Mouse (Mus musculus): ENCODE results near the gene Cyfip2. TPM values are rescaled to one million over a fixed set of nuclear protein-coding genes. Genes with fewer than 3 reads are reported as not detected.

Gene Cyfip2
- total RNA-seq, 4 experiments from 2014 or later = 481 to 545 (median 513) TPM

DNA sequence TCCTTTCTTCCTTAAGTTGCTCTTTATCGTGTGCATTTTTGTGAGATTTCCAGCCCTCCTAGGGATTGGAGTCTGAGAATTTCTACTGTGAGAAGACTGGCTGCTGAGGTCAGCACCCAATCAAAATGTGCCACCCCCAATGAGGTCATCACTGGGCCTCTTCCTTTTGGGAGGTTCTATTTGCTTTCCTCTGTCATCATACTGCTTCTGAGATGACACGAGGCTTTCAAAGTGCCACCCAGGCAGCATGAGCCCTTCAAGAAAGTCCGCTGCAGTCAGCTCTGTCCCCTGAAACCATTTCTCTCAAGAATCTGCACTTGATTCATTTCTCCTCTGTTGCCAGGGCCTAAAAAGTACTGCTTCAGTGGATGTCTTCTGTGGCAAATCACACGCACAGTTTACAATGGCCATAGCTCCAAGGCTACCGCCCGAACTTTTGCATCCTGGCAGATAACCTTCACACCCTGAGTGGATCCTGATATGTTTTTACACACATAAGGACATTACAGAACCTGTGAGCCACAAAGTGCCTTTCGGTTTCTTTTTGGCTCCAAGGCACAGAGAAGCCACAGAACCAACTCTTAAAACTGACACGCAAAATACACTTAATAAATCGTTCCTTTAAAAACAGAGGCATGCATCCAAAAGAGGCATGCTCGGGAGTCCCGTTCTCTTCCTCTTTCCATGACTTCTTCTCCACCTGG is 4.2 kb downstream of the Cyfip2 start:
- DNase-seq (ENCODE audit: low spot score in 2 of 2) = no peak

DNA sequence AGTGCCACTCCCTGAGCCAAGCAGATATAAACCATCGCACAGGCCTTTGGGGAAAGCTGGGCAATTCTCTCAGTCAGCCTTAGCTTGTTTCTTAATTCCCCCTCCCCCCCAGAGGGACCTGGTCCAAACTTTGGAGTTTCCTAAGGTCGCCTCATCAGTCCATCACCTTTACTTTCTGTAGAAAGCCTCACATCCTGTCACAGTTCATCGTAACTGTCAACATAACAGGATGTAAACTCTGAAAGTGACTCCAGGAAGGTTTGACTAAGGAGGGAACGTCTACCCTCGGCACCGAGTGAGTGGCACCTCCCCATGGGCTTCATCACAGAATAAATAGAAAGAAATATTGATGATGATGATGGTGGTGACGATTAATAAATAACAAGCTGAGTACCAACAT is 4.9 kb downstream of the Cyfip2 start:
- no peak for DNase-seq (ENCODE audit: low spot score in 2 of 2)

DNA sequence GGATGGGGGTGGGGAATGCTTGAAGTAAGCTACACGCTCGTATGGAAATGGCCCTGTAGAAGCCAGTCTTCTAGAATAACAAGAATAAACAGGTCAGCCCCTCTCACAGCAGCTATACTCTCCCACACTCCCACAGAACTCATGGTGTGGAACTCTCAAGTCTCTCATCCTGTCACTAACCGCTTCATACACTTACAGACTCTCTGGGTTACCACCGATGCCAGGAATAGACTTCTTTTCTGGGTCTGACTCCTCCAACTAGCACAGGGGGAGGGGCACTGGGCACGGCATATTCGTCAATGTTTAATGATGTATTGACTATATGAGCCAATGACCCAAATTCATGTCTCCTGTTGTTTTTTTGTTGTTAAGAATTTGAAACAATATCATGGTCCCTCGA is 5.9 kb downstream of the Cyfip2 start:
- no peak for DNase-seq (ENCODE audit: low spot score in 2 of 2)

DNA sequence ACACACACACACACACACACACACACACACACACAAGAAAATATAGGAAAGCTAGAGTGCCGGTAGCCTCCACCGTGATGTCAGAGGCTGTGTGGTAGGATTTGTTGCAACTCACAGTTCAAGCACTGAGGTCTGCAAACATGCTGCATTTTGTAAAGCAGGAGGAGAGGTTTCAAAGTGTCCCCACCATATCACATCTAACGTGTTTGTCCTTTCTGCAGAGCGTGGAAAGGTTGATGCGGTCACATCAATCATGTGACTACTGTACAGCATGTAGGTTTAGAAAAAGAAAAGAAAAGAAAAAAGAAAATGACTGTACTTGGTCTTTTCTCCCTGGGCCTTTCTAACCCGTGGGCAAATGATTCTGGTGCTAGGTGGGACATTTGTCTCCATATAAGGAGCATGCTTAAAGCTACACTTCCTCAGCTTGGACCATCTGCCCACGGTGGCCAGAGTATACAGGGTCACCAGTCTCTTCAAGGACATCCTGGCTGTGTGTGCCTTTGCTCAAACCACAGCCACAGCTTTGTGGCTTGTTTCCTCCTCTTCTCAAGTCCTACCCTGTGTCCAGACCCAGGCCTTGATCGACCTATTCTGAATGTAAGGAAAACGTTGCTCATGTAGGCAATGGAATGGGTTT is 6.7 kb downstream of the Cyfip2 start:
- no peak for DNase-seq (ENCODE audit: low spot score in 2 of 2)

DNA sequence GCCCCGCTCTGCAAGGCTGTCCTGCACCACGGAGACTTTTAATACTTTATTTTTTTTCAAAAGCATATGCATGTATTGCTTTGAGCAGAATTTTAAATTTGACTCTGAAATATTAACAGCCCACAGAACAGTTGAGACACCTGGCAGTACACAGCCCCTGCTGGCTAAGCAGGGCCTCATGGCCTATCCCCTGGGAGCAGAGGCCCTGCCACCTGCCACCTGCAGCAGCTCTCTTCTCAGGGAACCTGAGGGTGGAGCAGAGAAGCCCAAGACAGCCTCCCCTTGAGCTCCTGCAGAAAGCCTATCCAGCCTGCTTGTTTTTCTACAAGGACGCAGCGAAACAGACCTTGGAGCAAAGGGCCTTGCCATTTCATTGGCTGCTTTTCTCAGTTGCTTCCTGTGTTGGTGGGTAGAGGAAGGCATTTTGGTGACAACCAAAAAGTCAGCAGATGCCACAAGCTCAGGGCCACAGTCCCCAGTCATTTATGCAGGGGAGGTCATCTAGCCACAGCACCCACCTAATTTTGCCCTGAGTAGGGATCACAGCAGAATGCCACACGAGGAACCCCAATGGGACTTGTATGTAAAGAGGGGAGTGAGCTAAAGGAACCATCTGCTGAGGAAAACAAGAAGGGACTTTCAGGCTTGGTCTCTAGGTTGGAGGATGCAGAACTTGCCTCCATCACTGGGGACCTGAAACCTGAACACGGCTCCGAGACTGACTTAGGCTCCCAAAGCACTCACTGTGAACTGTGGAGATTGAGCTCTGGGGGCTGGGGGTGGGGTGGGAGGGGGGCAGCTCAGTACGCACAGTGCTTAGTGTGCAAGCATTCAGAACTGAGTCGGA is 7.6 kb downstream of the Cyfip2 start:
- no peak for DNase-seq (ENCODE audit: low spot score in 2 of 2)

DNA sequence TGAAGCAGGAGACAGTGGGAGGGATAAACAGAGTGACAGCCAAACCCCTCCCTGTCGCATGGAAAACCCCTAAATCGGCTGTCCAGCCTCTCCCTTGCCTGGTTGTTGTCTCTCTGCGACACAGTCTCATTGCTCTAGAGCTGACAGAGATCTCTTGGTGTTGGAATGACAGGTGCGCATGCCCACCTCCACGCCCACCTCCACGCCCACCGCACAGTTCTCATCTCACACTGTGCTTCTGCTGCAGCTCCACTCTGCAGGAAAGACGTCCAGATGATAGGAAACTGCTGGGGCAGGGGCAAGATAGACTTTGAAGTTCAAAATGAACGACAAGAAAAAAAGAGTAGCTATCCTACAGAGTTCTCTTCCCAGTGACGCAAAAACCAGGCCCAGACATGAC is 8.6 kb downstream of the Cyfip2 start:
- DNase-seq (ENCODE audit: low spot score in 2 of 2) = no peak

DNA sequence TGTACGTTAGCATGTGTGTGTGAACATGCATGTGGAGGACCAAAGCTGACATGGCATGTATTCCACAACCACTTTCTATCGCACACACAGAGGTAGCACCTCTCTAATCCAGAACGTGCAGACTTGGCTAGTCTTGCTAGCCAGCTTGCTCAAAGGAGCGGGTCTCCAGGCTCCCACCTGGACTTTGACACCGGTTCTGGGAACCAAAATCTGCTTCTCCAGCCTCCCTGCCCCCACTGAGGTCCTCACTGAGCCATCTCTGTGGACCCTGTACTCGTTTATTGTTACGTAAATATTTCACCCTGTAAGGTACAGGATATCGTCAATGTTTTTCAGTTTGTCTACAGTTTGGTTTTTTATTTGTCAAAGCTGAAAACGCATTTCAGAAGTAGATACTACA is 10.2 kb downstream of the Cyfip2 start:
- no peak for DNase-seq (ENCODE audit: low spot score in 2 of 2)

DNA sequence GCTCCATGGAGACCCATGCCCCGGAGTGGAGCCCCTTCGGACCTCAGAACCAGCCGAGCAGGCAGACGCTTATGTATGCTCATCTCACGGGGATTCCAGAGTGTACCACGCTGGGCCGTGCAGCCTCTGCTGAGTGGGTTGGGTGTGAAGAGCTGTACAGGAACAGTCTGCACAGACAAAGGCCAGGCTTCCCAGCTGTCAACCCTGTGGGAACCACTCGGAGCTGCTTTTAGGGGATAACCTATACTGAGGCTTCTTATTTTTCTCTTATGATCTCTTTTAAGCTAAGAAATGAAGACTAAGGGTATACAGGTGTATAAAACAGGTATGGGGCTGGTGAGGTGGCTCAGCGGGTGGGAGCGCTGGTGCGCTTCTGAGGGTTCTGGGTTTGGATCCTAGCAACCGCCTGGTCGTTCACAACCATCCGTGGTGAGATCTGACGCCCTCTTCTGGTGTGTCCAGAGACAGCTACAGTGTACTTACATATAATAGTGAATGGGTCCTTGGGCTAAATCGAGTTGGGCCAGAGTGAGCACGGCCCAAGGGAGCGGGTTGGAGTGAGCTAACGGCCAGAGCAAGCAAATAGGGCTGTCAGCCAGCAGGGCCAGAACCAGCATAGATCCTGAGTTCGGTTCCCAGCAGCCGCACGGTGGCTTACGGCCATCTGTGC is 10.9 kb downstream of the Cyfip2 start:
- DNase-seq (ENCODE audit: low spot score in 2 of 2) = peak; percentile 59 to 65

DNA sequence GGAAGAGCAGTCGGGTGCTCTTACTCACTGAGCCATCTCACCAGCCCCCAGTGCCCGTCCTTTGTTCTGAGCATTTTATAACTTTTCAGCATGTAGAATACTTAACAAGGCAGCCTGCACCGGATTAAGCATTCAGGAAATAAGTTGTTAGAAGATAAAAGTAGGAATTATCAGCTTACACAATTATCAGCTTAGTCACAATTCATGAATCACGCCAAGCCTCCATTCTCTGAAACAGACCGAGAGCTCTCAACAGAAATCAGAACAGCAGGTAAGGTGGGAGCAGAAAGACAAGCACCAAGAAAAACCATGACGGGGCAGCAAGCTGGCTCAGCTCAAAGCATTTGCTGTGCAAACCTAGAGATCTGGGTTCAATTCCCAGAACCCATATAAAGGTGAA is 12.8 kb downstream of the Cyfip2 start:
- no peak for DNase-seq (ENCODE audit: low spot score in 2 of 2)

DNA sequence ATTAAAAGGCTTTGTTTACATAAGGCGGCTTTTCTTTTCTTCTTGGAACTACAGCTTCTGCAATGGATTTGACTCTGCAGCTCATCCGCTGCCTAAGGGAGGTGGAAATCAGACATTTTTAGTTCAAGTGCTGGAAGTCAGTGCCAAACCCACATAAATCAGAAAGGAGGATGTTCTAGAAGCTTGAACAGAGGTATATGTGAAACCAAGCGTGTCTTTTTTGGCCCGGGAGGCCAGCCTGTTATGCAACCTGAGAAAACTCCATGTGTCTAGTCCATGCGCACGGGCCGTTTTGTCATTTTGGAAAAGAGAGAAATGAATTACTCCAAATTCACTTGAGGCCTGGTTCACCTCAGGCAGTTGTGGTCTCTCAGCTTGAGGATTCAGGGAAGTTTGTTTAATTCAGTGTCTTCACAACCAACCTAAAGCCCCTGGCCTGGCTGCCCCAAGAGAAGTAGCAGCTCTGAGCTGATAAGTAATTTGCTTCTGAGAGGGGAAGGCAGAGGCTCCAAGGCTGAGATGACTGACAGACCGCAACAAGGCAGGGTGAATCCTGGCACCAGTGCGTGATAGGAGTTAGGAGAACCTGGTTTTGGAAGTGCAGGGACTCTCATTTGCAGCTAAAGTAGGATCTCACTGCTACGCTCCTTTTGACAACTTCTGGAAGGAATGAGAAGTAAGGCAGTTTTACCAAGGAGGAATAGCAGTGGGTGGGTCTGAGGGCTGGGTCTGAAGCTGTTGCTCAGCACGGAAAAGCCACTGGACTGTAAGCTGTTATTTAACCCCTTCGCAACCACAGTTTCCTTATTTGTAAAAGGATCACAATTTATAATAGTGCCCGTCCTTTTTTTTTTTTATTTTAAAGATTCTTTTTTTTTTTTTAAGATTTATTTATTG is 13.5 kb downstream of the Cyfip2 start:
- DNase-seq (ENCODE audit: low spot score in 2 of 2) = no peak

DNA sequence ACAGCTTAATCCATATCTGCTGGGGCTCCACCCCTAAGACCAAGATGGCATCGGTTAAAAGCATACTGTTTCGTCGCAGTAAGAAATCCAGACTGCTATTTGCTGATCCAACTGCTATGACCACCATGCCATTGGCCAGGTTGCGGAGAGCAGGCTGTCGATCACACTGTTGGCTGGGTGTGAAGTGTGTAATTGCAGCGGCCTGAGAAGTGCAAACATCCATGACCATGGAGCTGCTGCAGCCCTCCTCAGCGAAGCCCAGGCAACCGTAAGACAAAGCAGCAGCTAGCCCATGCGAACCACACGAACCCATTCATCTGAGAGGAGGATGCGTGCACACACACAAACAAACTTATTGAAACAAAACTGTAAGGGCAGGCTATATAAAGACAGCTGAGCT is 18.3 kb downstream of the Cyfip2 start:
- no peak for DNase-seq (ENCODE audit: low spot score in 2 of 2)

DNA sequence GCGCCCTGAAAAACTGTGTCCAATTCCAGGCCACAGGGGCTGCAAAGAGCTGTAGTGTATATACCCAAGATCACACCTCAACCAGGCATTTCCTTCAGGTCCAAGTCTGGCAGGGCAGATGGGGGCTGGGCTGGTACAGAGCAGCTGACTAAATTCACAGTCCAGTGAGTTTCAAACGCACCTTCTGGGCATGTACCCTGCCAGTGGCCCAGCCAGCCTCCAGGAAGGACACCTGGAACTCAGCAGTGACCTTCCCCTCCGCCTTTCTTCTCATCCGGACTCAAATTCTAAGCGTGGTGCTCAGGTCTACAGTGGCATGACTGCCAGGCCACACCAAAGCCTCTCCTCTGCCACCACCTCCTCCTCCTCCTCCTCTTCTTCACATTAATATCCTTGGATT is 19.2 kb downstream of the Cyfip2 start:
- no peak for DNase-seq (ENCODE audit: low spot score in 2 of 2)

DNA sequence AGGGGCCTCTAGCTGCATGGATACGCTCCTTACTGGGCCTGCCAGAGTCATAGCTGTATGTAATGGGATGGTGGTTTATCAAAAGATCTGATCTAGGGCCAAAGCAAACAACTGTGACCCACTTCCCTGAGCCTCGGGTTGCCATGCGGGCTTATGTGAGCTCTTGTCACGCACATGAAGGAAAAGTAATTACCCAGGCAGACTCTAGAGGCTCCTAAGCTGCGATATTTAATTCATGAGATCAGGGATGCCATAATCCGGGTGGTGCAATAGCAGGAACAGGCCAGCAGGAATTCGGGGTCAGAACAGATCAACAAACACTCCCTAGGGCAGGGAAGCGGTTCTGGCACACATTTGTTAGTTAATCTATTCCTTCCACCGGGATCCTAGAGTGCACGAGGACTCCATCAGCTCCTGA is 21.7 kb downstream of the Cyfip2 start:
- DNase-seq (ENCODE audit: low spot score in 2 of 2) = no peak

DNA sequence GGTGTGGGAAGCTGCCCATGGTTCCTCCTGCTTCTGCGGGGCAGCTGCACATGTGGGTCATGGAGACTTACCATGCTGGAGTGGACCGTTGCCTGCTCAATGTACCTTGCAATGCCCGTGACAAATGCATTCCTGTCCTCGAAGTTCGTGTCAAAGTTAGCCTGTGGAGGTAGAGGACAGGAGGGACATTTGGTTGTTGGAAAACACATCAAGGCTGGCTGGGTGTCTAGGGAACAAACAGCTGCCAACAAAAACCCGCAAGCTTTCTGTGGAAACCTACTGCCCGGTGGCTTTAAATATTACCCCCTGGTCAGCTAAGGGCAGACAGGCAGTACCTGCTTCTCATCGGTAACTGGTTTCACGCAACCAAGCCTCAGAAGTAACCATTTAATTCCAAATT is 23.1 kb downstream of the Cyfip2 start:
- DNase-seq (ENCODE audit: low spot score in 2 of 2) = no peak

DNA sequence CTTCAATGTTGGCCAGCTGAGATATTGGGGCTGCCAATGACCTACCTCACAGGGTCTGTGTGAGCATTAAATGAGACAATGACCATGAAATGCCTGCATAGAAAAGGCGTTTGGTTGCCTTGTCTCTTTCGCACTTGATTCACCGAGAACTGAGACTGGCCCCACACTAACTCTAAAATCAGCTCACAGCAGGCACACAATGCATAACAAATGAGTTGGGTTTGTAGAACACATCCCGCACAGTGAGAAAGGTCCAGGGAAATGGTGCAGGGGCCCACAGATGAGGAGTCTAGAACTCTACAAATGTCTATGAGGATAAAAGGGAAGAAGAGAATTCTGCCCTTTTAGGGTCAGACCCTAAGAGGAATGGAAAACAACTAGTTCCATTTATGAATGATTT is 23.6 kb downstream of the Cyfip2 start:
- DNase-seq (ENCODE audit: low spot score in 2 of 2) = no peak

DNA sequence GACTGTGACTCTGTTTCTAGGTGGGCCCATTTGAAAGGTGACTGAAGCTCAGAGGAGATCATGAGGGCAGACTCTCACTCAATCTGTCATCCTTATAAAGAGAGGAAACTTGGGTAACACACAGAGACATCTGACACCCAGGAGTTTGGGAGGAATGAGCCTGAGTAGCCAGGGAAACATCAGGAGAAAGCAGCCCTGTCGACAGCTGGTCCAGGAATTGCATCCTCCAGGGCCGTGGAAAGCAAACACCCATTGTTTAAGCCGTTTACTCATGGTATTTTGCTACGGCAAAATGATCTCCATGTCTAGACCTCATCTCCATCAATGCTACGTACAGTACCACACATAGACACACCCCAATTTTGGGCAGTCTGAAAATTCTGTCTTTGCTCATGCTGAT is 24.6 kb downstream of the Cyfip2 start:
- DNase-seq (ENCODE audit: low spot score in 2 of 2) = no peak

DNA sequence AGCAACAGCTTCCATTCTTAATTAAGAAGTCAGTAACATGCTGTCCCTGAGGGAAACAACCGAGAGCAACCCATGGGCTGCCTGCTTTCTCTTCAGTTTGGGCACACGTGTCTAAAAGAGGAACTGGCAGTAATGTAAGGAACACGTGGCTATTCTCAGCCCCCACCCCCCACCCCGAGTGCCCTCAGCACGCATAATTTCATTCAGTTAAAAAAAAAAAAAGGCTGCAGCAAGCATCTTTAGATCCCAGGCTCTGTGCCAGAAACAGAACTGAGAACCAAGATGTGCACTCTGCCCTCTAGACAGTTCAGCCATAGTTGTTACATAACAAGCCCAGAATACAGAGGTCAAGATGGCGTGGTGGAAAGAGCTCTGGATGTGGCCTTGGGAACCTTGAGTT is 25.9 kb downstream of the Cyfip2 start:
- no peak for DNase-seq (ENCODE audit: low spot score in 2 of 2)

DNA sequence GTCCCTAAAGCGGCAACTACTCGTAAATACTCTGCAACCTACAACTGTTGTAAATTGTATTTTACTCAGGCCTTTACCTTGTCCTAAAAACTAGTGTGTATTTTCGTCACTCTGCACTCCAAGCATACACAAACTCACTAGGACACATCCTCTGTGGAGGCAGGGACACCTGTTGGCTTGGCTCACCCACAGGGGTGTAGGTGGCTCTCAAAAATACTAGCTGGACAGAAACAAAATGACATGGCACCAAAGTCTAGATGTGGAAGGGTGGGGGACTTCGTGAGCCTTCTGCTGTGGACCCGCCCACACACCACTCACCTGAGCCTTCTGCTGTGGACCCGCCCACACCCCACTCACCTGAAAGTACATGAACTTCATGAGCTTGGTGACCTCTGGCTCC is 28.9 kb downstream of the Cyfip2 start:
- DNase-seq (ENCODE audit: low spot score in 2 of 2) = no peak

DNA sequence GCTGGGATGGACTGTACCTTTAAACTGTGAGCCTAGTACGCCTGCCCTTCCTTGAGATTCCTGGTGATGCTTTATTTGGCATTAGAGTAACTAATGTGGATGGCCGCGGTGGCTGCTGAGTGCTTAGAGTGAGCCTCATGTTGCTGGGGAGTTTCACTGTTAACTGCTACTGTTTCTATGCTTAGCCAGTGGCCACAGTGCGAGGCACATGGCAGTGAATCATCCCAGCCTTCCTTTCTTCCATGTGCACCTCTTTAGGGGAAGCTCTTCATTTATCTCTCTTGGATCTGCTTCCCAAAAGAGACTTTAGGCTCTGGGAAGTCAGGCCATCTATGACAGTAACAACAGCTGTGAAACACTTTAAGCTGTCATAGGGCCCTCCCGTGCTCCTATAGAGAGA is 30.0 kb downstream of the Cyfip2 start:
- no peak for DNase-seq (ENCODE audit: low spot score in 2 of 2)

DNA sequence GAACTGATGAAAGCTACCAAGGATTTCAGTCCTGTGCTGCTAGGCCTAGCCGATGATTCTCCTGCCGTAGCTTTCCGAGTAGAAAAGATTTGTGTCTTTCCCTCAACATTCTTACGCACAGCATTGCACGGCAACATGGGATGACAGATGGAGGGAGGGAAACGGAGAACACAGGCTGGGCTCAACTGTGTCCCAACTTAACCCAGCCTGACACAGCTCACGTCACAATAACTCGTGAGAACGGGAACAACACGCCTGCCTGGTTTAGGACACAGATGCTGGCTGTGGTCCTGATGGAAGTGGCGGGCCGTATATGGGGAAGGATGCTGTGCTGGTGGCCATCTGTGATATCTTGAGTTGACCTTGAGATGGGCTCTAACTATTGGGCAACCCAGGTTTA is 34.0 kb downstream of the Cyfip2 start:
- no peak for DNase-seq (ENCODE audit: low spot score in 2 of 2)

DNA sequence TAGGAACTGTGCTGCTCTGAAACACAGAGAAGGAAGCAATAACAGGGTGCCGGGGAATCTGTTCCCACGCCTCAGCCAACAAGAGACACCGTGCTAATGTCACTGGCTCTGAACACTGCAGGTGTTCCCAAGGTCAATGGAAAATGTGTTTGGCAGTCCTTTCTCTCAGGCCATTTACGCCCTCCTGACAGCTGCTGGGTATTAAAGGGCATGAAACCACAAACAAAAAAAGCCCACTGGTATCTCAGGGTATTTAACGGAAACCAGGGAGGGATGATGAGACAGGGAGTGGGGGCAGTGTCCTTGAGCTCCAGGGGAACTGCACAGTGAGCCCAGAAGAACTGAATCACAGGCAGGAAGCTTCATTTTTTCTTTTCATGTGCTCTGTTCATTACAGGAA is 34.5 kb downstream of the Cyfip2 start:
- DNase-seq (ENCODE audit: low spot score in 2 of 2) = no peak
